Mouse (Mus musculus): ENCODE data around the gene Scp2d1. TPM values are rescaled to one million over a fixed set of nuclear protein-coding genes. Genes with fewer than 3 reads are reported as not detected.
"Not testable (repeated sequence)": the region's sequence is repeated elsewhere in the genome, so short reads cannot be mapped to it uniquely, and the experiment has no call there.

Scp2d1 gene
- not detected in 2 replicates for polyA plus RNA-seq (2014; fragmentation: Nextera tagmentation; extraction: Ambion mirVana)

DNA sequence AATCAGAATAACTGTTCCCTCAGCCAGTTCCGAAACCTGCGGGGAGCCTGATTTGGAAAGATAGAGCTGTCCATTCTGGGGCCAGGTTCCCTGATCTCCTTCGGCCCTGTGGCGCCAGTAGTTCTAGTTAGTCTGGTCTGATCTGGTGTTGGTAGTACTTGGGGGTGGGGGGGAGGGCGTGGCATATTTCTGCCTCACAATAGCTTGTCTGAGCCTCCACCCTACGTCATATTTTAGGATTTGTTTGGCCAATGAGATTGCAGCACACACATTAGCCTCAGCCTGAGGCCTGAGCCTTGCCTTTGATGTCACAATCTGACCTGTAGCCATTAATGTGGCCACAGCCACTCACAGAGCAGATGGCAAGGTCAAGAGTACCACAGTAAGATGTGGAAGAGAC is at the start of gene Scp2d1:
Scp2d1 (plus strand) TSS at position 301 of the 400 bp plus-strand sequence.
- not testable (repeated sequence) for H3K4me2 ChIP-seq; H3K9ac ChIP-seq (ENCODE audit: low read depth, low read length); ATAC-seq (replicated peaks; ENCODE audit: insufficient number of reproducible peaks, low FRiP score, low TSS enrichment); H3K9me3 ChIP-seq (replicated peaks; ENCODE audit: control insufficient read depth, low read length); H3K27ac ChIP-seq (ENCODE audit: low read depth, low read length); H3K4me3 ChIP-seq (ENCODE audit: low read depth, low read length); H3K4me1 ChIP-seq (ENCODE audit: control insufficient read depth, insufficient read depth, low read length); H3K27me3 ChIP-seq (ENCODE audit: control insufficient read depth, insufficient read depth, low read length); H3K36me3 ChIP-seq (ENCODE audit: control insufficient read depth, insufficient read depth, low read length)
- 81% methylated on average over 6 of the region's 6 CpGs for WGBS (ENCODE audit: insufficient replicate concordance)

DNA sequence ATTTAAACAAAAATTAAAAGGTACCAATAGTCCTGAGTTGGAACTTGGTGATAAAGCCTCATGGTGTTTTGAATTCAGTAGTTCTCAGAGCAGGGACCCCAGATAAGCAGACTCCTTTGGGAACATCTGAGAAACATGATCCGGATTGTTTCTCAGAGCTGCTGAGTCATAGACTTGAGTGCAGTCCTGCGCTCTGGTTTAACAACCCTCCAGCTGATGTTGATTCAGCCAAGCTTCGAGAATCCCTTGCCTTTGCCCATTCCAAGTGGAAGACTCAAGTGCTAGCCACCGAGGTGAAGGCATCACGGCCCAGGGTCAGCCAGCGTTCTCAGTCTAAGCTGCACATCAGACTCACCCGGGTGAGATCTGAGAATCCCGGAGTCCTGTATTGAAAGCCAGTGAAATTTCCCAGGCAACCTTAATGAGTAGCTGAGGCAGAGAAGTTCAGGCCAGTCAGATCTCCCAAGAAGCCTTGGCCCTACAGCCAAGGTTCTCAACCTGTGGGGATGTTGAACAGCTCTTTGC is 48.8 kb upstream of the Scp2d1 start:
- Histone ChIP-seq H3K4me3 (ENCODE audit: low read depth, low read length) (no peak overlapping the region), H3K9ac (ENCODE audit: low read depth, low read length) (no peak overlapping the region), H3K4me1 (ENCODE audit: control insufficient read depth, insufficient read depth, low read length) (no peaks in the 10 kb centered on the region; the same call in 1 of the 2 replicates), H3K27ac (ENCODE audit: low read depth, low read length) (no peak overlapping the region), H3K27me3 (ENCODE audit: control insufficient read depth, insufficient read depth, low read length) (no peaks in the 10 kb centered on the region), H3K36me3 (ENCODE audit: control insufficient read depth, insufficient read depth, low read length) (no peaks in the 10 kb centered on the region), H3K4me2 (no peak overlapping the region), H3K9me3 (replicated peaks; ENCODE audit: control insufficient read depth, low read length) (no peaks in the 10 kb centered on the region)
- ATAC-seq (replicated peaks; ENCODE audit: insufficient number of reproducible peaks, low FRiP score, low TSS enrichment), result no peak
- WGBS (ENCODE audit: insufficient replicate concordance), result 56% methylated on average over 8 of the region's 8 CpGs

DNA sequence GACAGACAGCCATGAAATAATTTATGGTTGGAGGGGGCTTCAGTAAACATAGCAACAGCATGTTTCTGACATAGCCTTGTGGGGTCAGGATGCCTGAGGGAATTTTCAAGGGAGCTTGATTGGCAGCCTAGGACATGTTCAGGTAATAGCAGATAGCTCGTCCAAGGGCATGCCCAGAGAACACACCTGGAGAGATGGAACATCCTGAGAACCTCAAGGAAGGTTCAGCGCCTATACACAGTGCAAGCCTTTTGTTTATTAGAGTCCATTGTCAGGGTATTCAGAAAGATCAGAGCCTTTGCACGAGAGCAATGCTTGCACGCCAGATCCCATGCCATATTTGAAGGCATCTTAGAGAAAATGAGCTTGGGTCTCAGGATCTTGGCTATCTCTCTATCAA is 47.8 kb upstream of the Scp2d1 start:
- Histone ChIP-seq H3K4me2 (no peak overlapping the region), H3K27me3 (ENCODE audit: control insufficient read depth, insufficient read depth, low read length) (no peaks in the 10 kb centered on the region), H3K4me3 (ENCODE audit: low read depth, low read length) (no peak overlapping the region), H3K36me3 (ENCODE audit: control insufficient read depth, insufficient read depth, low read length) (no peaks in the 10 kb centered on the region), H3K4me1 (ENCODE audit: control insufficient read depth, insufficient read depth, low read length) (no peaks in the 10 kb centered on the region; the same call in 1 of the 2 replicates), H3K9me3 (replicated peaks; ENCODE audit: control insufficient read depth, low read length) (no peaks in the 10 kb centered on the region), H3K27ac (ENCODE audit: low read depth, low read length) (no peak overlapping the region), H3K9ac (ENCODE audit: low read depth, low read length) (no peak overlapping the region)
- 85% methylated on average over 4 of the region's 4 CpGs for WGBS (ENCODE audit: insufficient replicate concordance)
- ATAC-seq (replicated peaks; ENCODE audit: insufficient number of reproducible peaks, low FRiP score, low TSS enrichment), result no peak

DNA sequence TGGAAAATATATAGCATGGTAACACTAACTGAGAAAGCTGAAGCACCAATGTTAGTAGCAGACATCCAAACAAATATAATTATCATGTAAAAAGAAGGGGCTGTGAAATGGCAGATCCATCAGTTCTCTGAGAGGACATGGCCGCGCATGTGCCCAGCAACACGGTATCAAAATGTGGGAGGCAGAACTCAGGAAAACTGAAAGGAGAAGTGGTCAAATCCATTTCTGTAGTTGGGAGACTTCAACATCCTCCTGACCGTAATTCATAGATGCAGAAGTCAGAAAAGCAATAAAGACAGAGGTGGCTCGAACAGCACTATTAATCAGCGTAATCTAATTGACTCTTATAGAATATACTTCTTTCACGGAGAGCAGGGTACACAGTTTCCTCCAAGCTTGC is 44.2 kb upstream of the Scp2d1 start:
- Histone ChIP-seq H3K27me3 (ENCODE audit: control insufficient read depth, insufficient read depth, low read length) (no peaks in the 10 kb centered on the region), H3K9me3 (replicated peaks; ENCODE audit: control insufficient read depth, low read length) (no peaks in the 10 kb centered on the region), H3K4me1 (ENCODE audit: control insufficient read depth, insufficient read depth, low read length) (no peaks in the 10 kb centered on the region), H3K36me3 (ENCODE audit: control insufficient read depth, insufficient read depth, low read length) (no peaks in the 10 kb centered on the region), H3K4me2 (no peak overlapping the region), H3K27ac (ENCODE audit: low read depth, low read length) (no peak overlapping the region), H3K9ac (ENCODE audit: low read depth, low read length) (no peak overlapping the region), H3K4me3 (ENCODE audit: low read depth, low read length) (no peak overlapping the region)
- 85% methylated on average over 7 of the region's 7 CpGs for WGBS (ENCODE audit: insufficient replicate concordance)
- no peak for ATAC-seq (replicated peaks; ENCODE audit: insufficient number of reproducible peaks, low FRiP score, low TSS enrichment)

DNA sequence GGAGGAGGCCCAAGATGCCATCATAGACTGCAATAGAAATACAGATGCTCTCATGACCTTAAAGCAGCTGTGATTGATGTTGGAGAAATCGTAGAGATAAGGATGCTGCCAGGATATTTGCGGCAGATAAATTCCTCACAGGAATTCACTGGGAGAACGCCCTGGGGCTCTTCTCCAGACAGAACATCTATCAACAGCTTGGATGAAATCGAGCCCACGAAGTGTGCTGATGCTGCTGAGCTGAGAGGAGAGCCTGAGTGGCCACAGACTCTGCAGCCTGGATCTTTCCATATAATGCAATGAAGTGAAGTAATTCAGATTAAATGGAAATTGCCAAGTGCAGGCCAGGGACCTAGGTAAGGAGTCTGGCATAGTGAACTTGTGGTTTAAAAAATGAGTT is 42.7 kb upstream of the Scp2d1 start:
- Histone ChIP-seq H3K4me1 (ENCODE audit: control insufficient read depth, insufficient read depth, low read length) (no peaks in the 10 kb centered on the region), H3K36me3 (ENCODE audit: control insufficient read depth, insufficient read depth, low read length) (no peaks in the 10 kb centered on the region), H3K9me3 (replicated peaks; ENCODE audit: control insufficient read depth, low read length) (no peaks in the 10 kb centered on the region), H3K4me2 (no peak overlapping the region), H3K27ac (ENCODE audit: low read depth, low read length) (no peak overlapping the region), H3K4me3 (ENCODE audit: low read depth, low read length) (no peak overlapping the region), H3K9ac (ENCODE audit: low read depth, low read length) (no peak overlapping the region), H3K27me3 (ENCODE audit: control insufficient read depth, insufficient read depth, low read length) (no peaks in the 10 kb centered on the region)
- no peak for ATAC-seq (replicated peaks; ENCODE audit: insufficient number of reproducible peaks, low FRiP score, low TSS enrichment)
- 24% methylated on average over 5 of the region's 5 CpGs for WGBS (ENCODE audit: insufficient replicate concordance)

DNA sequence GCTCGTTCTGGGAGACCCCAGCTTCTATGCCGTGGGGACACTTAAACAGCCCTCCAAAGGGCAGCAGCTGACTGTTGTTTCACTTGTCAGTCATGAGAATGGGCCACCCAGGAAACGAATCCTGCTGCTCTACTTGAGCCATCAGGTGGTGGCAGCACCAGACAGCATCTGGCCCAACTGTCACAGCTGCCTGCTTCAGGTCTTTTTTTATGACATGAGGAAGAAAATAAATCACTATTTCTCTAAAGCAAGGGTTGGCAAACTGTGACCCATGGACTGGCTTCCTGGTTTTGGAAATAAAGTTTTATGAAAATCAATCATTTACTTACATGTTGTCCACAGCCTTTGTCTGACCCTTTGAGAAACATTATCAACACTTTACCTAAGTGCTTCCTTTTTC is 41.6 kb upstream of the Scp2d1 start:
- no peaks in the 10 kb centered on the region for H3K4me1 ChIP-seq (ENCODE audit: control insufficient read depth, insufficient read depth, low read length)
- no peak overlapping the region for H3K9ac ChIP-seq (ENCODE audit: low read depth, low read length)
- no peaks in the 10 kb centered on the region for H3K36me3 ChIP-seq (ENCODE audit: control insufficient read depth, insufficient read depth, low read length)
- H3K9me3 ChIP-seq (replicated peaks; ENCODE audit: control insufficient read depth, low read length), result no peaks in the 10 kb centered on the region
- no peaks in the 10 kb centered on the region for H3K27me3 ChIP-seq (ENCODE audit: control insufficient read depth, insufficient read depth, low read length)
- no peak for ATAC-seq (replicated peaks; ENCODE audit: insufficient number of reproducible peaks, low FRiP score, low TSS enrichment)
- H3K4me3 ChIP-seq (ENCODE audit: low read depth, low read length), result no peak overlapping the region
- no peak overlapping the region for H3K4me2 ChIP-seq
- WGBS (ENCODE audit: insufficient replicate concordance), result 48% methylated on average over 3 of the region's 3 CpGs
- no peak overlapping the region for H3K27ac ChIP-seq (ENCODE audit: low read depth, low read length)

DNA sequence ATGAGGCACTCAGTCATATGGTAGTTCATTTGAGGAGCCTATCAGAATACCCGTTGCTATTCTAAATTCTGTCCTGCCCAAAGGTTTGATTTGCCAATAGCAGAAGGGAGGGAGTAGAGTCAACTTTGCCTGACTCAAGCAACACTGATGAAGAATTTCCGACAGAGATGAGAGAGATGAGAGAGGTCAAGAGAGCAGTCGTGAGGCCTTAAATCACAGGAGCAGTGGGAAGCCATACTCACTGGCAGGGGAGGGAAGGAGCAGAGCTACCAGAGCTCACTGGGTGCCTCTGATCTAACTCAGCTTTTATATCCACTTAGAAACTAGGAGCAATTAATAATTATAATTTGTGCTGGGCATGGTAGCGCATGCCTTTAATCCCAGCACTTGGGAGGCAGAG is 41.0 kb upstream of the Scp2d1 start:
- WGBS (ENCODE audit: insufficient replicate concordance), result 64% methylated on average over 4 of the region's 4 CpGs

DNA sequence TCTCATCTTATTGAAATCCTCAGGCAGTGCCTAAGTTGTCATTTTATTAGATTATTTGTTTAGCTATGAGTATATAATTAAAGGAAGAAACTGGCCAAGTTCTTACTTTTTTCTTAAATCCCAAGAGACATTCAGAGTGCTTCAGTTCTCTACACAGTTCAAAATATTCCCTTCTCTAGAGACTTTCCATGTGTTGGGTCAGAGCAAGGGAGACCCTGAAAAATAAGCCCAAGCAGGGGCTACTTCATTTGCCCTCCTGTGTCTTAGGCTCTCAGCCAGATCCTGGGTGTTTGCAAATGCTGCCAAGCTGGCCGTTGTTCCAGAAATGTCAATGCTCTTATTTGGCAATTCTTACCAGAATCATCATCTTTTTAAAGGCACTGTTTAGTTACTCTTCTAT is 40.3 kb upstream of the Scp2d1 start:
- Histone ChIP-seq H3K27me3 (ENCODE audit: control insufficient read depth, insufficient read depth, low read length) (no peaks in the 10 kb centered on the region), H3K9me3 (replicated peaks; ENCODE audit: control insufficient read depth, low read length) (no peaks in the 10 kb centered on the region), H3K27ac (ENCODE audit: low read depth, low read length) (no peak overlapping the region), H3K36me3 (ENCODE audit: control insufficient read depth, insufficient read depth, low read length) (no peaks in the 10 kb centered on the region), H3K4me2 (no peak overlapping the region), H3K9ac (ENCODE audit: low read depth, low read length) (no peak overlapping the region), H3K4me1 (ENCODE audit: control insufficient read depth, insufficient read depth, low read length) (no peaks in the 10 kb centered on the region), H3K4me3 (ENCODE audit: low read depth, low read length) (no peak overlapping the region)
- whole genome bisulfite sequencing (ENCODE audit: insufficient replicate concordance), result 86% methylated on average over 1 of the region's 1 CpGs
- ATAC-seq (replicated peaks; ENCODE audit: insufficient number of reproducible peaks, low FRiP score, low TSS enrichment), result no peak

More for the DNA sequence above, 41.0 kb upstream of the Scp2d1 start:
- no peak overlapping the region for H3K27ac ChIP-seq (ENCODE audit: low read depth, low read length)
- H3K27me3 ChIP-seq (ENCODE audit: control insufficient read depth, insufficient read depth, low read length), result no peaks in the 10 kb centered on the region
- H3K4me3 ChIP-seq (ENCODE audit: low read depth, low read length), result no peak overlapping the region
- no peaks in the 10 kb centered on the region for H3K9me3 ChIP-seq (replicated peaks; ENCODE audit: control insufficient read depth, low read length)
- no peaks in the 10 kb centered on the region for H3K4me1 ChIP-seq (ENCODE audit: control insufficient read depth, insufficient read depth, low read length)
- H3K36me3 ChIP-seq (ENCODE audit: control insufficient read depth, insufficient read depth, low read length), result no peaks in the 10 kb centered on the region
- ATAC-seq (replicated peaks; ENCODE audit: insufficient number of reproducible peaks, low FRiP score, low TSS enrichment), result no peak
- H3K9ac ChIP-seq (ENCODE audit: low read depth, low read length), result no peak overlapping the region
- no peak overlapping the region for H3K4me2 ChIP-seq

DNA sequence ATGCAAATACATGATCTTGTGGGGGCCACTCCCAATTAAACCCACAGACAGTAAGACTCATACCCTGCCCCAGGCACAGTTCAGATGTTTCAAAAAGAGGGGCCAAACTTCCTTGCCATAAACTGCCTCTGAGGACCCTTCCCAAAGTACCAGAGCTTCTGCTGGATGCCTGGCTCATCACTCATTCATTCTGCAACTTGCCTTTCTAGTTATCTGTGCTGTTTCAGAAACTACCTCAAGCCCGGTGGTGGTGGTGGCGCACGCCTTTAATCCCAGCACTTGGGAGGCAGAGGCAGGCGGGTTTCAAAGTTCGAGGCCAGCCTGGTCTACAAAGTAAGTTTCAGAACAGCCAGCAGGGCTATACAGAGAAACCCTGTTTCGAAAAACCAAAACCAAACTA is 39.6 kb upstream of the Scp2d1 start:
- no peak overlapping the region for H3K27ac ChIP-seq (ENCODE audit: low read depth, low read length)
- WGBS (ENCODE audit: insufficient replicate concordance), result 85% methylated on average over 6 of the region's 6 CpGs
- H3K9me3 ChIP-seq (replicated peaks; ENCODE audit: control insufficient read depth, low read length), result no peaks in the 10 kb centered on the region
- no peak overlapping the region for H3K9ac ChIP-seq (ENCODE audit: low read depth, low read length)
- no peak overlapping the region for H3K4me3 ChIP-seq (ENCODE audit: low read depth, low read length)
- no peak overlapping the region for H3K4me2 ChIP-seq
- no peaks in the 10 kb centered on the region for H3K27me3 ChIP-seq (ENCODE audit: control insufficient read depth, insufficient read depth, low read length)
- no peak for ATAC-seq (replicated peaks; ENCODE audit: insufficient number of reproducible peaks, low FRiP score, low TSS enrichment)
- H3K36me3 ChIP-seq (ENCODE audit: control insufficient read depth, insufficient read depth, low read length), result no peaks in the 10 kb centered on the region
- no peaks in the 10 kb centered on the region for H3K4me1 ChIP-seq (ENCODE audit: control insufficient read depth, insufficient read depth, low read length)

All from heart, embryonic 11.5 days (tissue).